Mouse (Mus musculus) stomach, embryonic 14.5 days (tissue): ENCODE results near the gene Ptbp1. TPM values are rescaled to one million over a fixed set of nuclear protein-coding genes. Genes with fewer than 3 reads are reported as not detected.

Source experiments
- ATAC-seq: fragments of 200-750 bp; cut with Nextera tagmentation; 2 replicates; pipeline ENCODE4 v1.8.0; 2017; ENCODE audit warnings: low read depth, moderate TSS enrichment; ENCODE audit not compliant: insufficient number of reproducible peaks, insufficient read depth, low FRiP score
- H3K27ac ChIP-seq: fragments of 300-500 bp; sonication (generic); 2 replicates; pipeline ENCODE4 v1.5.1; 2014; ENCODE audit warnings: mild to moderate bottlenecking, low read length, moderate library complexity, mixed read lengths
- H3K27me3 ChIP-seq: fragments of 300-500 bp; sonication (generic); 2 replicates; pipeline ENCODE4 v1.6.1; 2014; ENCODE audit warnings: low read length, control low read depth, mixed read lengths; ENCODE audit not compliant: control insufficient read depth, insufficient read depth
- H3K36me3 ChIP-seq: fragments of 300-500 bp; sonication (generic); 2 replicates; pipeline ENCODE4 v1.6.1; 2014; ENCODE audit warnings: mild to moderate bottlenecking, control low read depth, low read length, moderate library complexity, mixed read lengths; ENCODE audit not compliant: control insufficient read depth, insufficient read depth
- H3K4me1 ChIP-seq: fragments of 300-500 bp; sonication (generic); 2 replicates; pipeline ENCODE4 v1.6.1; 2014; ENCODE audit warnings: low read length, control low read depth, mixed read lengths; ENCODE audit not compliant: control insufficient read depth, insufficient read depth
- H3K4me2 ChIP-seq: fragments of 300-500 bp; sonication (generic); replicated peaks from 2 replicates; pipeline ENCODE4 v1.6.1; 2014; ENCODE audit warnings: low read depth, low read length, control low read depth
- H3K4me3 ChIP-seq: fragments of 300-500 bp; sonication (generic); 2 replicates; pipeline ENCODE4 v1.5.1; 2014; ENCODE audit warnings: low read depth, low read length, control low read depth
- H3K9ac ChIP-seq: fragments of 300-500 bp; sonication (generic); replicated peaks from 2 replicates; pipeline ENCODE4 v1.6.1; 2014; ENCODE audit warnings: low read depth, mild to moderate bottlenecking, control low read depth, low read length, moderate library complexity, mixed read lengths
- H3K9me3 ChIP-seq: fragments of 300-500 bp; sonication (generic); 2 replicates; pipeline ENCODE4 v1.6.1; 2016; ENCODE audit warnings: low read depth, low read length, control low read depth; ENCODE audit not compliant: control insufficient read depth
- WGBS: fragments of 180-500 bp; shearing (Covaris S2); extraction: QIAGEN DNeasy Blood & Tissue Kit; methylation state at CpG from one replicate; pipeline ENCODE4 v1.1.7; 2014; 5-methylcytosine and 5-hydroxymethylcytosine counted together
- polyA plus RNA-seq: library from polyadenylated mRNA; unstranded; fragments of >200 nt; fragmentation: Nextera tagmentation; extraction: Ambion mirVana; gene quantifications from 2 replicates; pipeline ENCODE4 v1.2.1, GENCODE M21; 2014

Ptbp1 gene
- polyA plus RNA-seq, 1 experiment from 2014 or later = 237 TPM

- Histone ChIP-seq H3K4me1 (peaks cover 4% of the 10 kb centered on the region; the same call in 1 of the 2 replicates), H3K4me2 (no peak overlapping the region), H3K4me3 (no peak overlapping the region), H3K36me3 (peaks cover 43% of the 10 kb centered on the region), H3K27me3 (no peaks in the 10 kb centered on the region), H3K27ac (no peak overlapping the region), H3K9me3 (no peaks in the 10 kb centered on the region), H3K9ac (no peak overlapping the region)
- no peak for ATAC-seq
- WGBS = 92% methylated on average over 9 of the region's 9 CpGs
These were observed 52.5 kb downstream of the Ptbp1 start for GRCm38 (mm10) chr10:79906712-79907111.

GRCm38 (mm10) chr10:79907415-79907814 is 53.2 kb downstream of the Ptbp1 start:
- Histone ChIP-seq H3K9me3 (no peaks in the 10 kb centered on the region), H3K36me3 (peaks cover 46% of the 10 kb centered on the region), H3K4me2 (no peak overlapping the region), H3K4me1 (peaks cover 4% of the 10 kb centered on the region; the same call in 1 of the 2 replicates), H3K9ac (no peak overlapping the region; the same call in 1 of the 2 replicates), H3K27me3 (no peaks in the 10 kb centered on the region), H3K27ac (no peak overlapping the region), H3K4me3 (no peak overlapping the region)
- no peak for ATAC-seq
- 90% methylated on average over 10 of the region's 10 CpGs for WGBS

GRCm38 (mm10) chr10:79908167-79909091 is 54.2 kb downstream of the Ptbp1 start, which contains the start of gene Med16:
Gene Med16 (minus strand): TSS chr10:79908923.
- Histone ChIP-seq H3K27me3 (no peaks in the 10 kb centered on the region), H3K4me3 (peak within 1 kb of the TSS; percentile 37), H3K9ac (peak within 1 kb of the TSS; percentile 45), H3K36me3 (peaks cover 42% of the 10 kb centered on the region), H3K9me3 (no peaks in the 10 kb centered on the region), H3K27ac (peak within 1 kb of the TSS; percentile 78), H3K4me2 (peak within 1 kb of the TSS; percentile 28), H3K4me1 (peaks cover 4% of the 10 kb centered on the region; the same call in 1 of the 2 replicates)
- WGBS = 1% methylated on average over 52 of the region's 52 CpGs
- peak; percentile 96 for ATAC-seq

DNA sequence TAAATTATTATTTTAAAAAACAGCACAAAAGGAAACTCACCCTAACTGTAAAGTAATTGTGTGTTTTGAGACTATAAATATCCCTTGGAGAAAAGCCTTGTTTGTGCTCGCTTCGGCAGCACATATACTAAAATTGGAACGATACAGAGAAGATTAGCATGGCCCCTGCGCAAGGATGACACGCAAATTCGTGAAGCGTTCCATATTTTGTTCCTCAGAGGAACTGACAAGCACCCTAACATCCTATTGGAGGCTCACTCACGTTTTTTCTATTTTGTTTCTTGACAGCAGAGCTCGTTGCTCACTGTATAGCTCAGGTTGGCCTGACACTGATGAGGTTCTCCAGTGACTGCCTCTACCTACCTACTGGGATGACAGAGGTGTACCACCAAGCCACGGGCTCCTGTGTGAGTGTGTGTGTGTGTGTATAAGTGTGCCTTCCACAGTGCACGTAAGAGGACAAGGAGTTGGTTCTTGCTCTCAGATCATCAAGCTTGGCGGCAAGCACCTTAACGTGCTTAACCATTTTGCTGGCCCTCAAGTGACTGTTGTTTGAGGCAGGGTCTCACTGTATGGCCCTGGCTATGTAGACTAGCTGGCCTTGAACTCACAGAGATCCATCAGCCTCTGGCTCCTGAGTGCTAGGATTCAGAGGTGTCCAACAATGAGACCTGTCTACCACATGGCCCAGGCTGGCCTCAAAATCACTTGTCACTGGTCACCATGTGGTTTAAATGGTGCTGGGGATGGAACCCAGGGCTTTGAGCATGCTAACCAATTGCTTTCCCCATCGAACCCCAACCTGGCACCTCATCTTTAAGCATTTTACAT is 55.1 kb downstream of the Ptbp1 start:
- ATAC-seq = peak; percentile 33; the same call in 1 of the 2 replicates
- Histone ChIP-seq H3K27me3 (no peaks in the 10 kb centered on the region), H3K9ac (no peak overlapping the region; the same call in 1 of the 2 replicates), H3K9me3 (no peaks in the 10 kb centered on the region), H3K4me3 (peak overlapping the region; percentile 37; the same call in 1 of the 2 replicates), H3K36me3 (peaks cover 37% of the 10 kb centered on the region), H3K4me2 (peak overlapping the region; percentile 28), H3K27ac (peak overlapping the region; percentile 78; the same call in 1 of the 2 replicates), H3K4me1 (peaks cover 5% of the 10 kb centered on the region; the same call in 1 of the 2 replicates)
- WGBS = 24% methylated on average over 14 of the region's 14 CpGs

- Histone ChIP-seq H3K9ac (no peak within 1 kb of the TSS; the same call in 1 of the 2 replicates), H3K27ac (peak within 1 kb of the TSS; percentile 55; the same call in 1 of the 2 replicates), H3K9me3 (no peaks in the 10 kb centered on the region), H3K4me3 (no peak within 1 kb of the TSS), H3K27me3 (no peaks in the 10 kb centered on the region), H3K4me1 (peaks cover 17% of the 10 kb centered on the region; the same call in 1 of the 2 replicates), H3K36me3 (peaks cover 29% of the 10 kb centered on the region), H3K4me2 (no peak within 1 kb of the TSS)
- WGBS = 95% methylated on average over 4 of the region's 4 CpGs
- ATAC-seq = no peak
These were observed 56.3 kb downstream of the Ptbp1 start, which contains the start of gene Gm26602 for GRCm38 (mm10) chr10:79910556-79910955. Gene Gm26602 (plus strand): TSS chr10:79910856.

- no peak overlapping the region for H3K9ac ChIP-seq
- no peak for ATAC-seq
- no peak overlapping the region for H3K27ac ChIP-seq
- H3K4me3 ChIP-seq = no peak overlapping the region
- no peak overlapping the region for H3K4me2 ChIP-seq
- 71% methylated on average over 20 of the region's 20 CpGs for WGBS
- peaks cover 2% of the 10 kb centered on the region; the same call in 1 of the 2 replicates for H3K27me3 ChIP-seq
- H3K4me1 ChIP-seq = peaks cover 24% of the 10 kb centered on the region
- H3K9me3 ChIP-seq = no peaks in the 10 kb centered on the region
- peaks cover 17% of the 10 kb centered on the region for H3K36me3 ChIP-seq
These were observed 58.2 kb downstream of the Ptbp1 start for GRCm38 (mm10) chr10:79912412-79912811.
